Mouse (Mus musculus): ENCODE measurements around the gene Edar. TPM values are rescaled to one million over a fixed set of nuclear protein-coding genes. Genes with fewer than 3 reads are reported as not detected.

Gene Edar
- total and polyA plus RNA-seq, 3 experiments = 0.31 to 0.47 (median 0.39) TPM

DNA sequence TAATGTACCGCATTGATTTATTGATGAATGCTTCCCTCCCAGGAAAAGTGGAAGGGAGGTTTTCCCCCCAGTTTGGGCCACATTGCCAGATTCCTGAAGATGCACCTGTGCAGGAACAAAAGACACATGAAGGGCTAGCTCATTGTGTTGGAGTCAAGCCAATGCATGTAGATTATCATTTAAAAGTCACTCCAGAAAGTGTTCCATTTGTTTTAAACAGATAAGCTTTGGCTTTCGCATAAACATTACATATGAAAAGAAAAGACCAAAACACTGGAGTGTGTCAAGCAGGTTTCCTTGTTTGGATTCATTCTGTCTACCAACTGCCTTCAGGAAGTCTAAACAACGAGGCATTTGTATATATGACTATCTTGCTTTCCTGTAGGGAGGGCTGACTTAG lies 81.0 kb downstream of the Edar start:
- intact Hi-C loops (cut with DNase I) = no loop called here
- TF ChIP-seq EP300 (IDR thresholded peaks at IDR 0.05; ENCODE audit: insufficient read depth, low read depth, low read length) (no peak), CTCF (IDR thresholded peaks at IDR 0.05) (no peak), POLR2A (IDR thresholded peaks at IDR 0.05; ENCODE audit: insufficient read depth, low read depth, low read length) (no peak)
- Histone ChIP-seq H3K4me1 (ENCODE audit: control insufficient read depth, insufficient read depth, low read length) (peaks cover 2% of the 10 kb centered on the region; the same call in 1 of the 2 replicates), H3K4me3 (no peak overlapping the region), H3K79me2 (replicated peaks; ENCODE audit: control insufficient read depth, insufficient read depth, low read length) (no peaks in the 10 kb centered on the region), H3K27me3 (ENCODE audit: control insufficient read depth, insufficient read depth, low read length) (no peaks in the 10 kb centered on the region), H3K9ac (ENCODE audit: low read depth, low read length) (no peak overlapping the region), H3K27ac (no peak overlapping the region), H3K36me3 (ENCODE audit: control insufficient read depth, insufficient read depth, low read length) (no peaks in the 10 kb centered on the region)
- WGBS = 61% methylated on average over 3 of the region's 3 CpGs
- DNase-seq = no peak

DNA sequence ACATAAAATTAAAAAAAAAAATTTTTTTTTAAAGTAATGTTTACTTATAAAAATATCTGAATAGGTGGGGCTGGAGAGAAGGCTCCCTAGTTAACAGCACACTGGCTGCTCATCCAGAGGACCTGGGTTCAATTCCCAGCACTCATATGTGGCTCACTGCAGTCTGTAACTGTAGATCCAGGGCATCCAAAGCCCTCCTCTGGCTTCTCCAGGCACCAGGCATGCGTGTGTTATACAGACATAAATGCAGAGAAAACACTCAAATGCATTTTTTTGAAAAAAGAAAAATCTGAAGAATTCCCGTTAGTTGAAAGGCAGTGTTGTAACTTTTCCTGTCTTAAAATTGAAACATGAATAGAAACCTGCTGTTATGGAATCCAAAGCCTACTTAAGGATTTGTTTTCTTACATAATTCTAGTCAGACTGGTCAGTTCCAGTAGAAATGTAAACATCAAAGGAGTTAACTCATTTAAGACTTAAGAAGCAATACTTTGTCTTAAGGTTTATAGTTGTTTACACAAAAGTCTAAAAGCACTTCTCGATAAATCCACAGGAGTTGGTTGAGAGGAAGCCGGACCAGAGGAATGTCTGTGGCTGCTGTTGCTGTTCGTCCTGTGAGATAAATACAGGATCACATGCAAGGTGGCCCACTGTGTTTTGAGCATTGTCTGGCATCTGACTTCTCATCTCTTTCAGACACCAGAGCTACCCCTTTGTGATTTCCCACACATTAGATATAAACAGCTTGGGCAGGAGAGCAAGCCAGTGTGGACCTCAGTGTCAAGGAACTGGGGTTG lies 89.8 kb downstream of the Edar start:
- Histone ChIP-seq H3K4me1 (ENCODE audit: control insufficient read depth, insufficient read depth, low read length) (no peaks in the 10 kb centered on the region), H3K27me3 (ENCODE audit: control insufficient read depth, insufficient read depth, low read length) (no peaks in the 10 kb centered on the region), H3K79me2 (replicated peaks; ENCODE audit: control insufficient read depth, insufficient read depth, low read length) (no peaks in the 10 kb centered on the region), H3K9ac (ENCODE audit: low read depth, low read length) (no peak overlapping the region), H3K36me3 (ENCODE audit: control insufficient read depth, insufficient read depth, low read length) (no peaks in the 10 kb centered on the region), H3K4me3 (no peak overlapping the region), H3K27ac (no peak overlapping the region)
- TF ChIP-seq EP300 (IDR thresholded peaks at IDR 0.05; ENCODE audit: insufficient read depth, low read depth, low read length) (no peak), POLR2A (IDR thresholded peaks at IDR 0.05; ENCODE audit: insufficient read depth, low read depth, low read length) (no peak), CTCF (IDR thresholded peaks at IDR 0.05) (no peak)
- intact Hi-C loops (cut with DNase I) = no loop called here
- WGBS = 64% methylated on average over 5 of the region's 5 CpGs
- no peak for DNase-seq

DNA sequence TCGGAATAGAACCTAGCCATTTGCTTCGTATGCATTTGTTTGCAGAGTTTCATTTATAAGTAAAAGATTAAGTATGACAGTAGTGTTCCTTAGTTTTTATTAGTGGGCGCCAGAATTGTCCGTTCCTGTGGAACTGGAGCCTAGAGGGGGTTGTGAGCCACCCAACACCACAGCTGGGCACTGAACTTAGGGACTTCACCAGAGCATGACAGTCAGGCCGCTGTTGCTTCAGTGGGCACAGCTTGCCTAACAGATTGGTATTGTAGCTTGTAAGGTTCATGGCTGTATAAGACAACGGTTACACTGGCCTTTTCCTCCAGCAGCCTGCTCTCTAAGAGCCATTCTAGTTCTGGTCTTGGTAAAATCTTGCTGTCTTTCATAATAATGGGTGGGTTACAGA lies 114.9 kb downstream of the Edar start:
- Histone ChIP-seq H3K4me3 (no peak overlapping the region), H3K4me1 (ENCODE audit: control insufficient read depth, insufficient read depth, low read length) (peaks cover 2% of the 10 kb centered on the region; the same call in 1 of the 2 replicates), H3K79me2 (replicated peaks; ENCODE audit: control insufficient read depth, insufficient read depth, low read length) (no peaks in the 10 kb centered on the region), H3K27me3 (ENCODE audit: control insufficient read depth, insufficient read depth, low read length) (no peaks in the 10 kb centered on the region), H3K27ac (no peak overlapping the region), H3K9ac (ENCODE audit: low read depth, low read length) (no peak overlapping the region), H3K36me3 (ENCODE audit: control insufficient read depth, insufficient read depth, low read length) (no peaks in the 10 kb centered on the region)
- WGBS = 92% methylated on average over 6 of the region's 6 CpGs
- intact Hi-C loops (cut with DNase I) = loop anchor here (2.0 to 5.0 kb wide), 2 partner anchors 60 to 117 kb away; partner anchors contain the start of gene Edar
- no peak for DNase-seq
- TF ChIP-seq CTCF (IDR thresholded peaks at IDR 0.05) (no peak), POLR2A (IDR thresholded peaks at IDR 0.05; ENCODE audit: insufficient read depth, low read depth, low read length) (no peak), EP300 (IDR thresholded peaks at IDR 0.05; ENCODE audit: insufficient read depth, low read depth, low read length) (no peak)

DNA sequence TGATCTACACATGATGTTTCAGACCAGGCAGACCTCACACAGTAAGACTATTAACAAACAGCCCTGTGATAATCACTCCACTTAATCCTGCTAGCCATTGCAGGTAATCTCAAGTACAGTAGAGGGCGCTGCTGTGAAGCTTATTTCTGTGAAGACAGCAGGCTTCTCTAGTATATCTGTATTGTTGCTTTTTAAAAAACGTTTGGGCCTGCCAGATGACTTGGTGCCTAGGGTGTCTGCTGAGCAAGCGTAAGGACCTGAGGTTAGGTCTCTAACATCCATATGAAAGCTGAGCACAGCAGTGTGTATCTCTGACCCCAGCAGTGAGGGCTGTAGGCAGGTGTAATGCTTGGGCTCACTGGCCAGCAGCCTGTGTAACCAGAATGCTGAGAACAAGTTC lies 115.6 kb downstream of the Edar start:
- WGBS = 19% methylated on average over 3 of the region's 3 CpGs

DNA sequence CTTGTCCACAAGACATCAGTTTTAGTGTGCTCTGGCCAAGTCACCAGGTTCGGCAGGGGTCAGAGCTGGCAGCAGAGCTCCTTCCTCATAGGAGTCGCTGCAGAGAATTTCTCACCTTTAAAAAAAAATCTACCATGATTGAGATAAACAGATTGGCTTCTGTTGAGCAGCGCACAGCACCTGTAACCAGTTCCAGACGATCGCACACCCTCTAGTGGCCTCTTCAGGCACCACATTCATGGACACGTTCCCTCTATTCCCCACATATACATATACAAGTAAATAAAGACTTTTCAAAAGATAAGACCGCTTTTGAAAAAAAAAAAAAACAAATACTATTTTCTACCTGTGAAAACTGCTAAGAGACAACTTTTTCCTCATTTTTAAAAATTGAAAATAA lies 116.4 kb downstream of the Edar start:
- WGBS = 26% methylated on average over 7 of the region's 7 CpGs
- intact Hi-C loops (cut with DNase I) = loop anchor here (10.0 kb wide), 1 partner anchor 204 kb away; no protein-coding TSS in a partner anchor
- peaks cover 2% of the 10 kb centered on the region; the same call in 1 of the 2 replicates for H3K4me1 ChIP-seq (ENCODE audit: control insufficient read depth, insufficient read depth, low read length)
- H3K79me2 ChIP-seq (replicated peaks; ENCODE audit: control insufficient read depth, insufficient read depth, low read length) = no peaks in the 10 kb centered on the region
- H3K27ac ChIP-seq = no peak overlapping the region
- peak; percentile 80 for TF ChIP-seq CTCF (IDR thresholded peaks at IDR 0.05)
- TF ChIP-seq EP300 (IDR thresholded peaks at IDR 0.05; ENCODE audit: insufficient read depth, low read depth, low read length) = no peak
- TF ChIP-seq POLR2A (IDR thresholded peaks at IDR 0.05; ENCODE audit: insufficient read depth, low read depth, low read length) = no peak
- no peak overlapping the region for H3K9ac ChIP-seq (ENCODE audit: low read depth, low read length)
- H3K27me3 ChIP-seq (ENCODE audit: control insufficient read depth, insufficient read depth, low read length) = no peaks in the 10 kb centered on the region
- H3K4me3 ChIP-seq = no peak overlapping the region
- H3K36me3 ChIP-seq (ENCODE audit: control insufficient read depth, insufficient read depth, low read length) = no peaks in the 10 kb centered on the region
- peak; percentile 27 to 48 for DNase-seq

More for the DNA sequence above, 115.6 kb downstream of the Edar start:
- H3K4me1 ChIP-seq (ENCODE audit: control insufficient read depth, insufficient read depth, low read length) = peaks cover 2% of the 10 kb centered on the region; the same call in 1 of the 2 replicates
- no peaks in the 10 kb centered on the region for H3K36me3 ChIP-seq (ENCODE audit: control insufficient read depth, insufficient read depth, low read length)
- peak in 1 of 2 experiments; percentile 18 for DNase-seq
- H3K4me3 ChIP-seq = no peak overlapping the region
- TF ChIP-seq EP300 (IDR thresholded peaks at IDR 0.05; ENCODE audit: insufficient read depth, low read depth, low read length) (no peak), CTCF (IDR thresholded peaks at IDR 0.05) (peak; percentile 72), POLR2A (IDR thresholded peaks at IDR 0.05; ENCODE audit: insufficient read depth, low read depth, low read length) (no peak)
- intact Hi-C loops (cut with DNase I) = loop anchor here (2.0 to 10.0 kb wide), 3 partner anchors 61 to 205 kb away; partner anchors contain the start of gene Edar
- H3K27me3 ChIP-seq (ENCODE audit: control insufficient read depth, insufficient read depth, low read length) = no peaks in the 10 kb centered on the region
- H3K79me2 ChIP-seq (replicated peaks; ENCODE audit: control insufficient read depth, insufficient read depth, low read length) = no peaks in the 10 kb centered on the region
- no peak overlapping the region for H3K27ac ChIP-seq
- no peak overlapping the region for H3K9ac ChIP-seq (ENCODE audit: low read depth, low read length)

Measured in heart, adult 2 months (tissue).